Mouse (Mus musculus) liver, embryonic 12.5 days (tissue): Measurements from ENCODE around the gene Ttll8. TPM values are rescaled to one million over a fixed set of nuclear protein-coding genes. Genes with fewer than 3 reads are reported as not detected.

Experiments
- ATAC-seq: fragments of 200-750 bp; cut with Nextera tagmentation; 2 replicates; pipeline ENCODE4 v1.8.0; 2017; ENCODE audit warnings: moderate number of reproducible peaks, mild to moderate bottlenecking, moderate library complexity
- H3K27ac ChIP-seq: fragments of 300-500 bp; sonication (generic); 2 replicates; pipeline ENCODE4 v1.5.1; 2016; ENCODE audit warnings: mild to moderate bottlenecking
- H3K27me3 ChIP-seq: fragments of 300-500 bp; sonication (generic); replicated peaks from 2 replicates; pipeline ENCODE4 v1.6.1; 2016; ENCODE audit warnings: mild to moderate bottlenecking, moderate library complexity
- H3K36me3 ChIP-seq: fragments of 300-500 bp; sonication (generic); 2 replicates; pipeline ENCODE4 v1.6.1; 2016; ENCODE audit warnings: mild to moderate bottlenecking, moderate library complexity
- H3K4me1 ChIP-seq: fragments of 300-500 bp; sonication (generic); 2 replicates; pipeline ENCODE4 v1.6.1; 2016
- H3K4me2 ChIP-seq: fragments of 300-500 bp; sonication (generic); 2 replicates; pipeline ENCODE4 v1.6.1; 2016; ENCODE audit warnings: mild to moderate bottlenecking, moderate library complexity
- H3K4me3 ChIP-seq: fragments of 300-500 bp; sonication (generic); 2 replicates; pipeline ENCODE4 v1.5.1; 2016; ENCODE audit warnings: mild to moderate bottlenecking, moderate library complexity
- H3K9ac ChIP-seq: fragments of 300-500 bp; sonication (generic); 2 replicates; pipeline ENCODE4 v1.6.1; 2016; ENCODE audit warnings: mild to moderate bottlenecking, moderate library complexity
- H3K9me3 ChIP-seq: fragments of 300-500 bp; sonication (generic); replicated peaks from 2 replicates; pipeline ENCODE4 v1.6.1; 2016; ENCODE audit warnings: mild to moderate bottlenecking, moderate library complexity
- WGBS: fragments of 180-500 bp; shearing (Covaris S2); methylation state at CpG from one replicate; pipeline ENCODE4 v1.1.7; 2016; ENCODE audit not compliant: insufficient replicate concordance; 5-methylcytosine and 5-hydroxymethylcytosine counted together
- polyA plus RNA-seq: library from polyadenylated mRNA; unstranded; fragments of >200 nt; fragmentation: Nextera tagmentation; extraction: Ambion mirVana; gene quantifications from 2 replicates; pipeline ENCODE4 v1.2.1, GENCODE M21; 2016

The Ttll8 gene
- polyA plus RNA-seq, 1 experiment from 2014 or later, result not detected

DNA sequence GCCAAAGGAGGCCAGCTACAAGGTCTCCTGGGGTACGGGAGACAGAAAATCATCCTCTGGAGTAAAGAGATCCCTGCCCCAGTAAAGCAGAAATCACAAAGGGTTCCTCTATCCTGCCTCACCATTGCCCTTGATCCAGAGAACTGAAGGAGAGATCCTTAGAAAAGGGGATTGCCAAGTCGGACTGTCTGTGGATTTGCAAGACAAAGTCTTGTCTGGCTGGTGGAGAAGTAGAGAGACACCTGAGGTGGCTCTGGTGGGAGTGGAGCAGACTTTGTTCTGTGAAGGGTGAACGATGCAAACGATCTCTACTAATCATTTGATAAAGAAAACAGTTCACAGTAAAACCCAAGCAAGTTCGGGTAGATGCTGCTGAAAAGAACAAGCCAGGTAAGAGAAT is 61.3 kb downstream of the Ttll8 start:
- no peak for ATAC-seq
- Histone ChIP-seq H3K27ac (no peak overlapping the region), H3K9ac (no peak overlapping the region), H3K36me3 (no peaks in the 10 kb centered on the region), H3K27me3 (peaks cover 33% of the 10 kb centered on the region), H3K4me3 (no peak overlapping the region), H3K9me3 (no peaks in the 10 kb centered on the region), H3K4me2 (no peak overlapping the region), H3K4me1 (peaks cover 19% of the 10 kb centered on the region)
- 59% methylated on average over 5 of the region's 5 CpGs for WGBS

DNA sequence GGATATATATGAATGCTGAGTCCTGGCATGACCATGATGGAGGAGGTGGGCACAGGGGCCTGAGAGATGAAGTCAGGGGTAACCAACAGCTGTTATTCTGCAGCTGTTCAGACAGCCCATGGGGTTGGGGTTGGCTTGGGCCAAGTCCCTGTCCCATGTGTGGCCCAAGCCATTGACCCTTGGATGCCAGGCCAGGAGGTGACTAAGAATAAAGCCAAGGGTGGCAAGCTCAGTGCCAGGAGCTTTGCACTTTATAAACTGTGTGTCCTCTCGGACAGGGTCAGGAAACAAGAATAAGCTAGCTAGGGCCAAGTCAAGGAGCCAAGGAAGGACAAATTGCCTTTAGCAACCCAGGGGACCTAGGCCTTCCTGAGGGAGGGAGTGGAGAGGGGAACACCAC is 62.0 kb downstream of the Ttll8 start:
- Histone ChIP-seq H3K4me3 (no peak overlapping the region), H3K4me2 (no peak overlapping the region), H3K9ac (no peak overlapping the region), H3K4me1 (peaks cover 19% of the 10 kb centered on the region), H3K27me3 (peaks cover 33% of the 10 kb centered on the region), H3K36me3 (no peaks in the 10 kb centered on the region), H3K27ac (no peak overlapping the region), H3K9me3 (no peaks in the 10 kb centered on the region)
- ATAC-seq, result no peak
- WGBS, result 74% methylated on average over 1 of the region's 1 CpGs

DNA sequence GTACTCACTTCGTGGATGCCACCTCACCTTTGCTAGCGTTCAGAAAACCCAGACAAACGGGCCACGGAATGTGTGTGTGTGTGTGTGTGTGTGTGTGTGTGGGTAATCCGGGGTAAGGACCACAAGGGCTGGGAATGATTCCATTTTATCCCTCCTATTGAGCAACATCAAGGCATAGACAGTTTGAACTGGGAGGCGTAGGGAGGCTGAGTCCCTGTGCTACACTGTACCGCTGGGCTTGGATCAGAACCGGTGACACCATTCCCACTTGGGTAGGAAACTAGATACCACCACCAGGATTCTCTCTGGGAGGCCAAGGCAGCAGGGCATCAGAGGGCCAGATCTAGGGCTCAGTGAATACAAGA is 62.6 kb downstream of the Ttll8 start:
- Histone ChIP-seq H3K4me3 (peak overlapping the region; percentile 56), H3K9me3 (no peaks in the 10 kb centered on the region), H3K36me3 (no peaks in the 10 kb centered on the region), H3K27ac (no peak overlapping the region), H3K9ac (no peak overlapping the region), H3K4me1 (peaks cover 19% of the 10 kb centered on the region), H3K27me3 (peaks cover 33% of the 10 kb centered on the region), H3K4me2 (peak overlapping the region; percentile 91)
- no peak for ATAC-seq
- 62% methylated on average over 8 of the region's 8 CpGs for WGBS

DNA sequence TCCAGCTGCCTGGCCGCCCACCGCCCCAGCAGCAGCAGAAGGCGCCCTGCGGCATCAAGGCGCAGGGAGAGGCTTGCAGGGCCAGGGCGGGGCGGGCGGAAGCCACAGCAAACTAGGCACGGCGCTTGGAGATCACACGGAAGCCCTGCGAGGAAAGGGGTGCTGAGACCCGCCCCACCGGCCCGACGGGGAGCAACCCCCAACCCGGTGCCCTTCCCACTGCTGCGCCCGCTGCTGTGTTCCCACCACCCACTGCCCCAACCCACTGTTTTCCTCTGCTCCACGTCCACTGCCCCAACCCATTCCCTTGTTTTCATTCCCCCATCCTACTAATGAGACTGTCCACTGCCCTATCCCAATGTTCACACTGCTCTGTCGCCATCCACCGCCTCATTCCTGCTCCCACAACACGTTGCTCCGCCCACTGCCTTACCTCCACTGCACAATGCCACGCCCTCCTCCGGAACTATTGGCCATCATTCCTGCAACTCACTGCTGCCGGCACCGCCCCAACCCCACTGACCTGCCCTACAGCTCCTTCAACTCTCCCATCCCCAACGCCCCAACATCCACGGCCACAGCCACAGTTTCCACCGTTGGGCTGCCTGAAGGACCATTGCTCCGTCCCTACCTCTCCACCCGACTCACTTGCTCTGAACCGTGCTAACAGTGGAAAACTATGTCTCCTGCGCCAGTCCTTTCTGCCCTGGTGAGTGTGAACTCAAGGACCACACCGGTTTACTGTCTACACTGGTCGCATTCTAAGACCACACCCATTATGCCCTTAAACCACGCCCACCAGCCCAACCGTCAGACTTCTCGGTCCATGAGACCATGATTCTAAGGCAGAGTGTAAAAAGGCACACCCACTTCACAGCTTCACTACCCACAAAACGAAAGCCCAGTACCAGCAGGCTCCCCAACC is 63.2 kb downstream of the Ttll8 start:
- Histone ChIP-seq H3K4me2 (peak overlapping the region; percentile 91), H3K9me3 (no peaks in the 10 kb centered on the region), H3K9ac (peak overlapping the region; percentile 50), H3K36me3 (no peaks in the 10 kb centered on the region), H3K4me1 (peaks cover 19% of the 10 kb centered on the region), H3K27ac (0 out of 2 replicates have a peak overlapping the region, but pooled peaks have one; percentile 30), H3K27me3 (peaks cover 33% of the 10 kb centered on the region), H3K4me3 (peak overlapping the region; percentile 56)
- WGBS, result 1% methylated on average over 41 of the region's 41 CpGs
- peak; percentile 90 for ATAC-seq

DNA sequence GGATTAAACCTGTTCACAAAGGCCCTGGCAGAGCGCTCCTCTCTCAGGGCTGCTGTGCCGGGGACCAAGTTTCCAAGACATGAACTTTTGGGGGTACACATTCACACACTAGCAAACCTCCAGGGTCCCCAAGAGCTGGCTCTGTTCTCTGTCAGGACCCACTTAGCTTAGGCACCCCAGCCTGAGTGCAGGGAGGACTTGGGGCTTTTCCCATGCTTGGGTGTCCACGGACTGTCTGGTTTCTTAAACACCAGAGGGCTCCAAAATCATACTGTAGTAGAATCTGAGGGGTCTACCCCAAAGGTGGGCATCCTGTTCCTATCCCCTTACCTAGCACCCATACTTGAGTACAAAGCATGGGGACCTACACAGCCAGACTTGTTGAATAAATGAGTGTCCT is 64.2 kb downstream of the Ttll8 start:
- Histone ChIP-seq H3K27me3 (peaks cover 33% of the 10 kb centered on the region), H3K4me1 (peaks cover 19% of the 10 kb centered on the region), H3K36me3 (no peaks in the 10 kb centered on the region), H3K4me2 (peak overlapping the region; percentile 91), H3K9me3 (no peaks in the 10 kb centered on the region), H3K9ac (no peak overlapping the region), H3K4me3 (no peak overlapping the region), H3K27ac (no peak overlapping the region)
- WGBS, result 76% methylated on average over 3 of the region's 3 CpGs
- no peak for ATAC-seq

DNA sequence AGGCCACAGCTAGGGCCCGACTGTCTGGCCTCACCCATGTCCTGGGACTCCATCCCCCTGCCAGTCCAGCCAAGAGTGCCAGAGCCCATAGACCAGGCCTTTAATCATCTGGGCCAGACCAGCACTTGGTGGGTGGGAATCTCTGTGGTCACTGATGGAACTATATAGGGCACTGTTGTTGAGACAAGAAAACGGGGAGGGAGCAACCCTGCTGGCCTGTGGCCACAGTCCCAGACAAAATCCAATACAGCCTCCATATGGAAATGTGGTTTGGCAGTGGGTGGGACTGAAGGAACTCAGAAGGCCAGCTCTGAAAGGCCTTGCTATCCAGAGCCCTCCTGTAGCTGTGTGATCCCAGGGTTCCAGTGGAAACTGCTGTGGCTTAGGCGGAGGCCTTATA is 65.2 kb downstream of the Ttll8 start:
- H3K4me3 ChIP-seq, result no peak overlapping the region

DNA sequence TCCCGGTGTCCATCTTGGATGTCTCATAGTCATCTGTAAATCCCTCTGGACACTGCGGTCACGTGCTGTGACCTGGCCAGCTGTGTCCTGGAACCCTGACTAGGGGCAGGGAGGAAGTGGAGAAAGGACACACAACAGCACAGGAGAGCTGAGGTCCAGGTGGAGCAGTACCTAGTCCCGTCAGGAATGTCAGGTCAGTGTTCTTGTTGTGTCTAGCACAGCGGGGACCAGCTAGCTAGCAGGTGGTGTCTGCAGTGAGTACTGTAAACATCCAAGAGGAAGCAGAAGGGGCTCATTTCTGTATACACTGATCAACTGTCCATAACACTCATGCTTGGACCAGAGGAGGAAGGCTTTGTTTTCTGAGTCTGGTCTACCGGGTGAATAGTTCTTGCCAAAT is 68.8 kb downstream of the Ttll8 start:
- Histone ChIP-seq H3K4me2 (no peak overlapping the region), H3K4me1 (peaks cover 6% of the 10 kb centered on the region; the same call in 1 of the 2 replicates), H3K27ac (no peak overlapping the region), H3K27me3 (peaks cover 17% of the 10 kb centered on the region), H3K36me3 (no peaks in the 10 kb centered on the region), H3K9me3 (no peaks in the 10 kb centered on the region), H3K4me3 (no peak overlapping the region), H3K9ac (no peak overlapping the region)
- ATAC-seq, result no peak
- WGBS, result 76% methylated on average over 6 of the region's 6 CpGs

More for the DNA sequence above, 65.2 kb downstream of the Ttll8 start:
- Histone ChIP-seq H3K9me3 (no peaks in the 10 kb centered on the region), H3K36me3 (no peaks in the 10 kb centered on the region), H3K4me2 (no peak overlapping the region), H3K27ac (no peak overlapping the region), H3K4me1 (peaks cover 19% of the 10 kb centered on the region), H3K9ac (no peak overlapping the region), H3K27me3 (peaks cover 33% of the 10 kb centered on the region)
- WGBS, result 69% methylated on average over 3 of the region's 3 CpGs
- no peak for ATAC-seq

DNA sequence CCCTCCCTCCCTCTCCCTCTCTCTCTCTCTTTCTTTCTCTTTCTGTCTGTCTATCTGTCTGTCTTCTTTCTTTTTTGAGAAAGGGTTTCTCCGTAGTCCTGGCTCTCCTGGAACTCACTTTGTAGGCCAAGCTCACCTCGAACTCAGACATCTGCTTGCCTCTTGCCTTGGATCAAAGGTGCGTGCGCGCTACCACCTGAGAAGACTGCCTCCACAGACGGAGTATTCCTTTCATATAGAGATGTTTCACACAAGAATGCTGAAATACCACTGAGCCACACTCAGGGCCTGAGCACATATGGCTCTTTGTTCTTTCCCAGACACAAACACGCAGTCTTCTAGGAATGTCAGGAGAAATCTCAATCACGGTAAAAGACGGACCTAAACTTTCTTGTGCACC is 70.9 kb downstream of the Ttll8 start:
- no peak overlapping the region for H3K4me3 ChIP-seq
- no peaks in the 10 kb centered on the region for H3K9me3 ChIP-seq
- WGBS, result 78% methylated on average over 9 of the region's 9 CpGs
- H3K27me3 ChIP-seq, result no peaks in the 10 kb centered on the region; the same call in 1 of the 2 replicates
- H3K9ac ChIP-seq, result no peak overlapping the region
- H3K4me2 ChIP-seq, result no peak overlapping the region
- no peaks in the 10 kb centered on the region for H3K36me3 ChIP-seq
- 0 out of 2 replicates have a peak, but pooled peaks cover 3% of the 10 kb centered on the region for H3K4me1 ChIP-seq
- H3K27ac ChIP-seq, result no peak overlapping the region
- ATAC-seq, result no peak

DNA sequence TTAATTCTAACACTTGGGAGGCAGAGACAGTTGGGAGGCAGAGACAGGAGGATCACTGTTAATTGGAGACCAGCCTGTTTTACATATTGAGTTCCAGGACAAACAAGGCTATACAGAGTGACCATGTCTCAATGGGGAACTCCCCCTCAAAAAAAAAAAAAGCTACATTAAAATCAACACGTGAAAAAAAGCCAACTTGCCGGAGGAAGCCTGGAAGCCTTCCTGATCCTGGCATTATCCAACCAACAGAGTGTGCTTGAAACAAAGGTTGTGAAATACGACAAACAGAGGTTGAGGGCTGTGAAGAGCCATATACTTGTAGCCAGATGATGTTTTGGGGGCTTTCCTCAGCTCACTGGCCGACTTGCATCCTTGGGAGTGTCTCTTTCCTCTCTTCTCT is 71.4 kb downstream of the Ttll8 start:
- no peak for ATAC-seq
- WGBS, result 46% methylated on average over 4 of the region's 4 CpGs

DNA sequence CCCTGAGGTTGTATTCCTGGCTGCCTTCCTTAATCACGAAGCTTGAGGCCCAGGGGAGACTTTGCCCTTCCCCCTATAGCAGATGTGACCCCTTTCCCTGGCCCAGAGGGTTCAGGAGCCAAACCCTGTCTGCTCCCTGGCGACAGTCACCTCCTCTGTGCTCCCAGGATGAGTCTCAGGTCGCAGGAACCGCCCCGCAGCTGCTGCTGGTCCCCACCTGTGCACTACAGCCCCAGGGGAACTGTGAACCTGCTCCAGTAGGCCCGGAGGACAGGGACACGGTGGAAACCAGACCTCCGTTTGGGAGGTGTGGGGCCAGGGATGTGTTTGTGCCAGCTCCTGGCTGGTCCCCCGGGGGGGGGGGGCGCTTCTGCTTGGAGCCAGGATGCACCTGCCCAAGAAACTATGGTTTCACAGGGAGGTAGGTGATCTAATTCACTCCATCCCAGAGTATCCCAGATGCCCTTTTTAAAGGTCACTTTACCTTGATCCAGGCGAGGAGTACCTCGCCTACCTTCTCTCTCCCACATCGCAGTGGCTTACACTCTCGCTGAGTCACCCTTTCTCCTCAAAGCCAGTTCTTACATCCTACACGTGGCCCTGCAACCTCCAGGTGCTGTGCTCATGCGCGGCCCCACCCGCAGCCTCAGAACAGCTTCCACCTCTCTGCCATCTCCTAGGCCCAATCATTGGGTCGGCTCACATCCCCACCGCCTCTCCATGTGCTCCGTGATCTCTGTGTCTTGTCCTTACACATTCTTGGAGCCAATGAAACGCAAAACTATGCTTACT is 72.8 kb downstream of the Ttll8 start:
- Histone ChIP-seq H3K27me3 (no peaks in the 10 kb centered on the region), H3K4me3 (no peak overlapping the region), H3K27ac (no peak overlapping the region), H3K9me3 (no peaks in the 10 kb centered on the region), H3K9ac (no peak overlapping the region), H3K36me3 (no peaks in the 10 kb centered on the region), H3K4me1 (no peaks in the 10 kb centered on the region), H3K4me2 (no peak overlapping the region)
- WGBS, result 51% methylated on average over 22 of the region's 22 CpGs
- no peak for ATAC-seq

More for the DNA sequence above, 71.4 kb downstream of the Ttll8 start:
- Histone ChIP-seq H3K36me3 (no peaks in the 10 kb centered on the region), H3K9ac (no peak overlapping the region), H3K27ac (no peak overlapping the region), H3K9me3 (no peaks in the 10 kb centered on the region), H3K27me3 (no peaks in the 10 kb centered on the region; the same call in 1 of the 2 replicates), H3K4me3 (no peak overlapping the region), H3K4me2 (no peak overlapping the region), H3K4me1 (no peaks in the 10 kb centered on the region)

DNA sequence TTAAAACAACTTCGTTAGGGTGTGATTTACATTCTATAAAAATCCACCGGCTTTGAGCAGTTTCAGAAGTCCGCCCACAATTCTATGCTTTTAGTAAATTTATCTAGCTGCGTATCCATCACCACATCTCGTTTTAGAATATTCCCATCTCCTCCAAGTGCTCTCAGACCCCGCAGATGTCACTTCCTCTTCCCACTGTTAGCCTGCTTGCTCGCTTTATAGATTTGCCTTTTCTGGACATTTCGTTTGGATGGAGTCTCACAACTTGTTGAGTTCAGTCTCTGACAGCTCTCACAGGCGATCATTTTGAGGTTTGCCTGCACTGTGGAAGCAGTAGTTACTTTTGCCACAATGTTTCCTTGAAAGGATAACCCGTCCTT is 77.2 kb downstream of the Ttll8 start:
- Histone ChIP-seq H3K27ac (no peak overlapping the region), H3K9me3 (no peaks in the 10 kb centered on the region), H3K9ac (no peak overlapping the region), H3K4me1 (peaks cover 7% of the 10 kb centered on the region), H3K27me3 (peaks cover 15% of the 10 kb centered on the region), H3K36me3 (no peaks in the 10 kb centered on the region), H3K4me3 (no peak overlapping the region), H3K4me2 (no peak overlapping the region)
- ATAC-seq, result no peak
- 59% methylated on average over 10 of the region's 10 CpGs for WGBS
